Mouse (Mus musculus) gastrocnemius, adult 2 months (tissue): ENCODE results near the gene Tmem91. TPM values are rescaled to one million over a fixed set of nuclear protein-coding genes. Genes with fewer than 3 reads are reported as not detected.
A peak's percentile ranks its signal among the peaks of the same experiment; 100 is the strongest.

Source experiments
- DNase-seq: peaks from one replicate; pipeline ENCODE4 v3.0.0; 2022
- H3K27ac ChIP-seq: fragments of 200-600 bp; 2 replicates; pipeline ENCODE4 v1.8.1; 2022; ENCODE audit warnings: mild to moderate bottlenecking
- H3K4me3 ChIP-seq: fragments of 200-600 bp; 2 replicates; pipeline ENCODE4 v1.8.1; 2022; ENCODE audit warnings: mild to moderate bottlenecking, moderate library complexity
- CTCF ChIP-seq: fragments of 200-600 bp; IDR thresholded peaks from 2 replicates; pipeline ENCODE4 v1.8.1; 2022; ENCODE audit warnings: antibody characterized with exemption, mild to moderate bottlenecking, moderate library complexity
- intact Hi-C: fragments of 180-260 bp; cut with DNase I; formaldehyde crosslinking; loops from one replicate; pipeline ENCODE4 v1.15.1; 2025
- total RNA-seq, 2 experiments: library from RNA; stranded (reverse); gene quantifications; 2 replicates each; pipeline ENCODE4 v1.2.3; 2021

Gene Tmem91
- total RNA-seq, 2 experiments from 2014 or later, result not detected

DNA sequence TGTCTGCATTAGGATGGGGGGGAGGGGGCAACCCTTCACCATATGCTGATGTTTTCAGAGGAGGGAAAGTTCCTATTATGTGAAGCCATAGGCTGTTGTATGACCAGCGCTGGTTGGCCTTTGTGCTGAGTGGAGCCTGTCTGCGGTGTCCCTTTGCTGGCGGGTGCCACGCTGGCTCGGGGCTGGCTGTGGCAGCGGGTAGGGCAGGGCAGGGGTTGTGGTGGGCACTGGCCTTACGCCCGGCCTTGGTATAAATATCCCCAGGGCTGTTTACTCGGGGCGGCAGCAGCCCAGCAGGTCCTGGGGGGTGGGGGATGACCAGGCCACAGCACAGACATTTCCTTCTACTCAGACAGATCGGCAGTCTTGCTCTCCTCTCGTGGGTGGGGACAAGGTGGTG, 35.0 kb upstream of the Tmem91 start:
- intact Hi-C loops, result no loop called here
- no peak for TF ChIP-seq CTCF
- DNase-seq, result peak; percentile 77
- peak overlapping the region; percentile 58 for H3K4me3 ChIP-seq
- peak overlapping the region; percentile 84 for H3K27ac ChIP-seq

DNA sequence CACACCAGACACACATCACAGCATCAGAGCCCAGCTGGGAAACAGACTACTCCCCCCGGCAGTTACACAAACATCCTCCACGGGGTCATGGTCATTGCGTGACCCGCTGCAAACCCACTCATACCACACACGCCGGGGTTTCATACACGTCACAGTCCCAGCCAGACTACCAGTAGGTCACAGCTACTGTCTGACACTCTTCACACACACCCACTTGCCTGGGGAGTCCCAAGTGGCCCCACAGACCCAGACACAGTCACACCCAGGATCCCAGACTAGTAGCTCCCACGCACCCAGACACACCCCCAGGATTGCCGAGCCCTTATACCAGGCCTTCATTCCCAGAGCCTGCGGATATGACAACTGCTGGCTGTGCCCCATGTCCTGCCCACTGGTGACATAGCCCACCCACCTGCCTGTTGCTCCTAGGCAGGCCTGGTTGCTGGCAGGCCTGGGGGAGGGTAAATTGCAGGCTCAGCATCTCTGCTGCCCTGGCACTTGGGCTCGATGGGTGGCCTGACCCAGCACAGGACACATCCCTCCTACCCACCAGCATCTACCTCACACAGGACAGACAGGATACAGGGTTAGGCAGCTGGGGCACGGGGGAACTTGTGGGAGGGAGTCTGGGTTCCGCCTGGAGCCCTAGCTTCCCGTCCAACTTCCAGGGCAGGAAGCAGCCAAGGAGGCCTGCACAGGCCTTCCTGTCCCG, 32.8 kb upstream of the Tmem91 start:
- peak; percentile 69 for DNase-seq
- TF ChIP-seq CTCF, result no peak
- intact Hi-C loops, result loop anchor here (2.0 kb wide), 1 partner anchor 19 kb away; no protein-coding TSS in a partner anchor
- Histone ChIP-seq H3K4me3 (peak overlapping the region; percentile 53), H3K27ac (peak overlapping the region; percentile 84)

DNA sequence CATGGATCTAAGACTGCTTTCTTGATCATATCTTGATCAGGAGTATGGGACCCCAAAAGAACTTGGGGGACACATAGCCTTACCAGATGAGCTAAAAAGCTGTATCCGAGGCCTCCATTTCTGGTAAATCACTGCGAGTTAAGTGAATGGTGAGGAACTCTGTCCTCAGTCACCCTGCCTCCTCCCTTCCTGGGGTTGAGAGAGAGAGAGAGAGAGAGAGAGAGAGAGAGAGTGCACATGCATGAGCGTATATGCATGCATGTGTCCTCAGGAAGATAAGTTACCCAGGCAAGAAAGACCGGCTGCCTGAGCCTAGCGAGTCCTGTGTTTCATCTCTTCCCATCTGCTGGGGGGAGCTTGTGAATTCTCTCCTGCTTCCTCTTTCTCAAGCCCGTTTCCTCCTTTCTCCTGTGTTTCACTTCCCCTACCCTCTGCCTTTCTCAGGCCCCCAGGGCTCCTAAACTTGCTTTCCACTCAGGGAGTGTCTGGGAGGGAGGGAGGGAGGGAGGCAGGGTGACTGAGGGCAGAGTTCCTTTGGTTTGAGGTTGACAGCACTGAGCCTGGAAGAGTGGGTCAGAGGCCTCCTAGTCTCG, 31.7 kb upstream of the Tmem91 start:
- H3K27ac ChIP-seq, result peak overlapping the region; percentile 84
- intact Hi-C loops, result loop anchor here (2.0 kb wide), 1 partner anchor 18 kb away; no protein-coding TSS in a partner anchor
- TF ChIP-seq CTCF, result no peak
- no peak for DNase-seq
- H3K4me3 ChIP-seq, result no peak overlapping the region

DNA sequence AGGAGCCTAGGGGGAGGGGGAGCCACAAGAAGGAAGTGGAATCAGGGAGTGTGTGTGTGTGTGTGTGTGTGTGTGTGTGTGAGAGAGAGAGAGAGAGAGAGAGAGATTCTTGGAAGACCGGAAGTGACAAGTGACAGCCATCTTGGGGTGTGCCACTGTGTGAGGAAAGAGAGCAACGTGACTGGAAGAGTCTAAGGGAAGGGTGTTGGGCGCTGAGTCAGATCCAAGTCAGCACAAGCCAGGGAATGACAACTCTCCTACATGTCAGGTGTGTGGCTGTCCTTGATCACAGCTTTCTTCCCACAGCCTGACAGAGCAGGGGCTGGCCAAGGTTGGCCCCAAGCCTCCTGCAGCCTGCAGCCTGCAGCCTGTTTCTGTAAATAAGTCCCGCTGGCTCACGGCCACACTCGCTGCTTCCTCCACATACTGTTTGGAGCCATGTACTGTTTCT, 30.9 kb upstream of the Tmem91 start:
- no peak for TF ChIP-seq CTCF
- Histone ChIP-seq H3K4me3 (no peak overlapping the region), H3K27ac (peak overlapping the region; percentile 84)
- intact Hi-C loops, result loop anchor here (2.0 kb wide), 1 partner anchor 17 kb away; no protein-coding TSS in a partner anchor
- DNase-seq, result no peak

DNA sequence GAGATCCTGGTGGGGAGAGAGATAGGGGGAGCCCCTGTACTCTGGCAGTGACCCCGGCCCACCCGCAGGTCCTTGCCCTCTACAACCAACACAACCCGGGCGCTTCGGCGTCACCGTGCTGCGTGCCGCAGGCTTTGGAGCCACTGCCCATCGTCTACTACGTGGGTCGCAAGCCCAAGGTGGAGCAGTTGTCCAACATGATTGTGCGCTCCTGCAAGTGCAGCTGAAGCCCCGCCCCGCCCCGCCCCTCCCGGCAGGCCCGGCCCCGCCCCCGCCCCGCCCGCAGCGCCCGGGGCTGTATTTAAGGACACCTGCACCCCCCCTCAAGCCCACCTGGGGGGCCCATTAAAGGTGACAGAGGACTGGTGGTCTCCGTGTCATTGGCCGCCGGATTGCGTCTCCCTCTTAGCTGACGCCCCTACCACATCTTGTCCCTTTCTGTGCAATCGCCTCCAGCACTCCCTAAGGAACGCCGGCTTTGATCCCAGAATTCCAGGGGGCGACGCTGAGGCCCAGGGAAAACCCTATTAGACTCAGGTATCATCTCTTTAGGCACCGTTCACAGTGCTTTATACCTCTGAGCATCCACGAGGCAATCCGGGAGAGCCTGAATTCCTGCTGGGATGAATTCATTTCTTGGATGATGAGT, 29.9 kb upstream of the Tmem91 start:
- DNase-seq, result peak; percentile 44
- Histone ChIP-seq H3K4me3 (peak overlapping the region; percentile 64), H3K27ac (no peak overlapping the region)
- intact Hi-C loops, result no loop called here
- TF ChIP-seq CTCF, result no peak

DNA sequence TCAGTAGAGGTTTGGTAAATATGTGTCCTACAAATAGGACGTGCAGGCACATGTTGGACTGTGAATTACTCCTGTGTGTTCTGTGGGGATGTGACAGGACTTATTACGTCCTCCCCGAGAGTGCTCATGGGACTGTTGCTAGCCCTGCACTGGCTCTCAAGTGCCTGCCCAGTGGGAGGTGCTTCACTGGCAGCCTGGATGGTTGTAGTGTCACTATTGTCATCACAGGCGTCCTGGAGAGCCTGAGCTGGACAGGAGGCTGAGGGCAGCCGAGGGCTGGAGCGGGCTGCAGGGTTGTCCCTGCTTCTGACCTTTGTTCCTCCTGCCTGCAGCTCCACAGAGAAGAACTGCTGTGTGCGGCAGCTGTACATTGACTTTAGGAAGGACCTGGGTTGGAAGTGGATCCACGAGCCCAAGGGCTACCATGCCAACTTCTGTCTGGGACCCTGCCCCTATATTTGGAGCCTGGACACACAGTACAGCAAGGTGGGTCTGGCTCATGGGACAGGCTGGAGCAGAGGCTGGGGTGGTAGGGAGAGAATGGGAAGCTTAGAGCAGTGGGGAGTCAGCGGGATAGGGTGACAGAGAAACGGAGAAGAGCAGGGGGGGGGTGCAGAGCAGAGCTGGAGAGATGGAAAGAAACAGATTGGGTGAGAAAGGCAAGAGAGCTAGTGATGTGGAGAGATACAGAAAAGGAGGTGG, 29.0 kb upstream of the Tmem91 start:
- Histone ChIP-seq H3K4me3 (peak overlapping the region; percentile 17; the same call in 1 of the 2 replicates), H3K27ac (peak overlapping the region; percentile 13; the same call in 1 of the 2 replicates)
- DNase-seq, result no peak
- intact Hi-C loops, result no loop called here
- TF ChIP-seq CTCF, result no peak

DNA sequence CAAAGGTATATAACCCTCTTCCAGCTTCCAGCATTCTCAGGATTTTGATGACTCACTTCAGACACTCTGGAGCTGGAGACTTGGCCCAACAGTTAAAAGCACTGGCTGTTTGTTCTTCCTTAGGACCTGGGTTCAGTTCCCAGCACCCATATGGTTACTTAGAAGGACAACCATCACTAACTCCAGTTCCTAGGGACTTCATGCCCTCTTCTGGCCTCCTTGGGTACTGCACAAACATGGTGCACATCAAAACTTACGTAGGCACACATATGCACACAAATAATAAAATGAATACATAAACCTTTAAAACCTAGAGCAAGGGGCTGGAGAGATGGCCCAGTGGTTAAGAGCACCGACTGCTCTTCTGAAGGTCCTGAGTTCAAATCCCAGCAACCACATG, 27.4 kb upstream of the Tmem91 start:
- intact Hi-C loops, result no loop called here
- DNase-seq, result no peak
- peak; percentile 27; the same call in 1 of the 2 replicates for TF ChIP-seq CTCF
- no peak overlapping the region for H3K4me3 ChIP-seq
- no peak overlapping the region for H3K27ac ChIP-seq

DNA sequence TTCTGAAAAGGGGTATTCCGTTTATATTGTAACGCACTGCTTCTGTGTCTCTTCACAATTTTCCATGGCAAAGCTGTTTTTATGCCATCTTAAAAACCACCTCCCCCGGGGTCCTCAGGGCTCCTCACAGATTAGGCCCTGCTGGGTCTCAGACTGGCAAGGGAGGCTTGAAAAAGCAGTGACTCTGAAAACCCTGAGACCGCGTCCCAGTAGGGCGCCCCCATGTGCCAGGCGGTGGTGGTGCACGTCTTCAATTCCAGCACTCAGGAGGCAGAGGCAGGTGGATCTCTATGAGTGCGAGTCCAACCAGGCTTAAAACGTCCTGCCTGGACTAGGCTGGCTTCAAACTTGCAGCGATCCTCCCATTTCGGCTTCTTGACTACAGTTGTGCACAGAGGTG, 25.8 kb upstream of the Tmem91 start:
- H3K4me3 ChIP-seq, result no peak overlapping the region
- no peak for DNase-seq
- intact Hi-C loops, result no loop called here
- TF ChIP-seq CTCF, result peak; percentile 30; the same call in 1 of the 2 replicates
- no peak overlapping the region for H3K27ac ChIP-seq

DNA sequence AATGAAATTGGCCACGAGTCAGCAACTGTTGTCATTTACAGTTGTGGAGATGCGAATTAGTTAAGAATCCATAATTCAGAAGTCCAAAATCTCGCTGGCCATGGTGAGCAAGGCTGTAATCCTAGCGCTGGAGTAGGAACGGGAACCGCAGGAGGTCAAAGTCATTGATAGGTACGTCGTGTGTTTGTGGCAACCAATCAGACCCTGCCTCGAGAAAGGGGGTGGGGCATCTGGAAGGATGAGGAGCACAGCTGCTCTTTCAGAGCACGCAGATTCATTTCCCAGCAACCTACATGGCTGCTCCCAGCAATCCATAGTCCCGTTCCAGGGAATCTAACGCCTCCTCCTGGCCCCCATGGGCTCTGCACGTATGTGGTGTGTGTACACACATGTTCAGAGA, 24.9 kb upstream of the Tmem91 start:
- no peak for TF ChIP-seq CTCF
- DNase-seq, result no peak
- H3K27ac ChIP-seq, result no peak overlapping the region
- intact Hi-C loops, result no loop called here
- H3K4me3 ChIP-seq, result no peak overlapping the region

DNA sequence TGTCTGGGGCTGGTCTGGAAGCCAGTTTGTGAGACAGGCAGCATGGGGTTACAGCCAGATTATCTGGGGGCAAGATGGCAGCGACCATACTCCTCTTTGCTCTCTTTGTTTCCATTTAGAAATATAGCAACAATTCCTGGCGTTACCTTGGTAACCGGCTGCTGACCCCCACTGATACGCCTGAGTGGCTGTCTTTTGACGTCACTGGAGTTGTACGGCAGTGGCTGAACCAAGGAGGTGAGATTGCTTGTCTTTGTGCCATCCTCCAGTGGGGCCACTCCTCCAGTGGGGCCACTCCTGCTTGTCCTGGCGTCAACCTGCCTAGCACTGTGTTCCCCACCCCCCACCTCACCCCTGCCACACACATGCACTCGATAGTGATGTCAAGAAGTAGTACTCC, 19.1 kb upstream of the Tmem91 start:
- intact Hi-C loops, result no loop called here
- TF ChIP-seq CTCF, result no peak

DNA sequence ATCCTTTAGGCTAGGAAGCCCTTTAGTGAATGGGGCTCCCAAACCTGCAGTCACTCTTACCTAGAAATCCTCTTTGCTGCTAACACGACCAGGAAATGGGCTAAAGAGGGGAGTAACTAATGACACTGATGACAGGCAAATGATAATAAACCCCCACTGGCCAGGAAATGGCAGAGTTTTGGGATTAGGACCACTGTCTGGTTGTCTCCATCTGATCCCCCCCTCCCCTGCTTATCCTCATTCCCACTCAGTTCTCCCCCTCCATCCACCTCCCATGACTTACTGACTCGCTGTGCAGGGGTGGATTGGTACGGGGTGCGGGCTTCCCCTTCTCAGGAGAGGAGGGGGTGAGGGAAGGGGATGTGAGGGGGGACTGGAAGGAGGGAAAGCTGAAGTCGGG, 15.1 kb upstream of the Tmem91 start:
- no peak for DNase-seq
- H3K4me3 ChIP-seq, result peak overlapping the region; percentile 82
- peak overlapping the region; percentile 90; the same call in 1 of the 2 replicates for H3K27ac ChIP-seq
- TF ChIP-seq CTCF, result no peak
- intact Hi-C loops, result no loop called here

More for the DNA sequence above, 19.1 kb upstream of the Tmem91 start:
- no peak for DNase-seq
- H3K27ac ChIP-seq, result no peak overlapping the region
- no peak overlapping the region for H3K4me3 ChIP-seq

DNA sequence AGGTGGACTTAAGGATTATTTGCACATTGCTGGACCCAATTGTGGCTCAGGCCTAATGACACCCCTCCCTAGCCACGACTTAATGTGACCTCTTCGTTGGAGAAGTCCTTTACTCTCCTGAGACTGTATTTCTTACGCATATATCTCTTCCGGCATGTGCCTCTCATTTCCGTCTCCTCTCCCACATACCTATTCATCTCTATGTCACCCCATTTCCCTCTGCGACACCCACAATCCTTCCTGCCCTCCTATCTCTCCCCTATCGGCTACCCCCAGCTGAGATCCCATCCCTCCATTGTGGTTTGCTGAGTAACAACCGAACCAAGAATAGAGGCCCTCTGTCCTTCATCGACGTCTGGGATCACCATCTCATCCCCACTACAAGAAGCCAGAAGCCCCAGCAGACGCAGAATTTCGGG, 14.6 kb upstream of the Tmem91 start:
- TF ChIP-seq CTCF, result no peak
- Histone ChIP-seq H3K27ac (peak overlapping the region; percentile 90), H3K4me3 (peak overlapping the region; percentile 82)
- intact Hi-C loops, result loop anchor here (2.0 kb wide), 1 partner anchor 17 kb away; no protein-coding TSS in a partner anchor
- no peak for DNase-seq
